Mouse (Mus musculus) hindbrain, postnatal 0 days (tissue): ENCODE measurements at regions not wholly inside any gene's neighbourhood (a gene's known extent, or its start where the extent isn't known, plus 50 kb on each side); places are given as distances from the start of the nearest gene placed in this dataset.
A peak's percentile ranks its signal among the peaks of the same experiment; 100 is the strongest.

Source experiments
- ATAC-seq: fragments of 200-750 bp; cut with Nextera tagmentation; 2 replicates; pipeline ENCODE4 v1.8.0; 2017; ENCODE audit warnings: mild to moderate bottlenecking, moderate TSS enrichment, moderate library complexity
- DNase-seq: peaks from one replicate; pipeline ENCODE4 v3.0.0-alpha.2; 2015; ENCODE audit warnings: low spot score
- H3K27ac ChIP-seq: fragments of 300-500 bp; sonication (generic); 2 replicates; pipeline ENCODE4 v1.5.1; 2014; ENCODE audit warnings: mild to moderate bottlenecking
- H3K27me3 ChIP-seq: fragments of 300-500 bp; sonication (generic); 2 replicates; pipeline ENCODE4 v1.6.1; 2014; ENCODE audit warnings: low read length, mixed read lengths; ENCODE audit not compliant: insufficient read depth
- H3K36me3 ChIP-seq: fragments of 300-500 bp; sonication (generic); 2 replicates; pipeline ENCODE4 v1.6.1; 2014; ENCODE audit warnings: low read length, mixed read lengths; ENCODE audit not compliant: insufficient read depth
- H3K4me1 ChIP-seq: fragments of 300-500 bp; sonication (generic); 2 replicates; pipeline ENCODE4 v1.6.1; 2014; ENCODE audit warnings: antibody characterized with exemption, low read length, mixed read lengths; ENCODE audit not compliant: insufficient read depth
- H3K4me2 ChIP-seq: fragments of 300-500 bp; sonication (generic); 2 replicates; pipeline ENCODE4 v1.6.1; 2014; ENCODE audit warnings: low read depth, mild to moderate bottlenecking, low read length, moderate library complexity, mixed read lengths
- H3K4me3 ChIP-seq: fragments of 300-500 bp; sonication (generic); 2 replicates; pipeline ENCODE4 v1.5.1; 2014; ENCODE audit warnings: low read length
- H3K9ac ChIP-seq: fragments of 300-500 bp; sonication (generic); replicated peaks from 2 replicates; pipeline ENCODE4 v1.6.1; 2014; ENCODE audit warnings: mild to moderate bottlenecking, low read length, moderate library complexity, mixed read lengths
- H3K9me3 ChIP-seq: fragments of 300-500 bp; sonication (generic); 2 replicates; pipeline ENCODE4 v1.6.1; 2016; ENCODE audit warnings: low read length, mixed read lengths
- CTCF ChIP-seq: IDR thresholded peaks from 2 replicates; pipeline ENCODE4 v1.5.1; 2016; ENCODE audit warnings: antibody characterized with exemption, control low read depth, low read depth
- WGBS: fragments of 180-500 bp; shearing (Covaris S2); extraction: QIAGEN DNeasy Blood & Tissue Kit; methylation state at CpG from one replicate; pipeline ENCODE4 v1.1.7; 2014; 5-methylcytosine and 5-hydroxymethylcytosine counted together

DNA sequence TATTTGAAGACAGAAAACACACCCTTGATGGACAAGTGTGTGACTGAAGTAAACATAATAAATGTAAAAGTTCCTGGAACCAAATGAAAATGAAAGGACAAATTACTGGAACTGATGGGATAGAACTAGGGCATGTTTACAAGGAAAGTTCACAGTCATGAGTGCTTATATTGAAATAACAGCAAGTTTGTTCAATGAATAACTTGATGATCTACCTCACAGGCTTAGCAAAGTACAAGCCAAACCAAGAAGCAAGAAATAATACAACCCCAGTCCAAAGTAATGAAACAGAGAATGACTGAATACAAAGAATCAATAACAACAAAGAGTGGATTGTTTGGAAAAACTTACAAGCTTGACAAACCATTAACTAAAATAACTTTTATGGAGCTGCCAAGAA lies 56.2 kb downstream of the Gm379 start:
- Histone ChIP-seq H3K9ac (no peak overlapping the region), H3K36me3 (no peaks in the 10 kb centered on the region), H3K4me3 (no peak overlapping the region), H3K9me3 (no peaks in the 10 kb centered on the region), H3K4me2 (no peak overlapping the region), H3K4me1 (no peaks in the 10 kb centered on the region), H3K27ac (no peak overlapping the region), H3K27me3 (no peaks in the 10 kb centered on the region)
- DNase-seq (no peak), ATAC-seq (no peak)
- no peak for TF ChIP-seq CTCF

DNA sequence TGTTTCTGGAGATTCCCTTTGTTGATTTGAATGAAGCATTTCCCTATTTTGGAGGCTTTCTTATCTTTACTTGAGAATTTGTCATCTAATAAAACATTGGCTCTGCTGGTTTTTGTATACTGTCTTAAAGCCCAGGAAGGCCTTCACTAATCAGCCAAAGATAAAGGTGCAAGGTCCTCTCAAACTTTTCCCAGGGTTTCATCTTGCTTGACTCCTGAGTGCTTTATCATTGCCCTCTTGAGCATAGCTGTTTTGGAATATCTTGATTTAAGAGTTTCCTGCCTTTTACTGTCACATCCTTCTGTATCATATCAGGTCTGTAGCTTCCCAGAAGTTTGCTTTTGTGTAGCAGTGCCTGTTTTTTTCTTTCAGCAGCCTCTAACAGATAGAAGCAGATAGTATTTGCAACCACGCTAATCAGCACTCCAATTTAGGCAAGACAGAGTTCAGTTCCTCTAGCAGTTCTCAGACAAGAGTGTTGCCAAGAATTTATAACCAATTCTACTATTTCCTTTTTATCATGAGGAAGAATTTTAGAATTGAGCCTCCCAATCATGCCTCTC lies 64.7 kb downstream of the Gm379 start:
- no peak for DNase-seq
- no peaks in the 10 kb centered on the region for H3K27me3 ChIP-seq
- H3K4me3 ChIP-seq: no peak overlapping the region
- H3K4me2 ChIP-seq: no peak overlapping the region
- H3K4me1 ChIP-seq: no peaks in the 10 kb centered on the region
- H3K36me3 ChIP-seq: no peaks in the 10 kb centered on the region
- no peak overlapping the region for H3K27ac ChIP-seq
- WGBS: 79% methylated on average over 1 of the region's 1 CpGs
- H3K9ac ChIP-seq: no peak overlapping the region
- no peak for ATAC-seq
- no peak for TF ChIP-seq CTCF
- no peaks in the 10 kb centered on the region for H3K9me3 ChIP-seq

- Histone ChIP-seq H3K4me1 (no peaks in the 10 kb centered on the region), H3K9me3 (no peaks in the 10 kb centered on the region), H3K4me2 (no peak overlapping the region), H3K9ac (no peak overlapping the region), H3K4me3 (no peak overlapping the region), H3K27ac (no peak overlapping the region), H3K27me3 (no peaks in the 10 kb centered on the region), H3K36me3 (no peaks in the 10 kb centered on the region)
- TF ChIP-seq CTCF: no peak
- WGBS: 76% methylated on average over 3 of the region's 3 CpGs
- DNase-seq (no peak), ATAC-seq (no peak)
Observed at GRCm38 (mm10) chrX:108561977-108562376, 102.7 kb downstream of the Gm379 start.

- no peak for TF ChIP-seq CTCF
- Histone ChIP-seq H3K9me3 (no peaks in the 10 kb centered on the region), H3K9ac (no peak overlapping the region), H3K4me3 (no peak overlapping the region), H3K36me3 (no peaks in the 10 kb centered on the region), H3K4me1 (no peaks in the 10 kb centered on the region), H3K4me2 (no peak overlapping the region), H3K27me3 (no peaks in the 10 kb centered on the region), H3K27ac (no peak overlapping the region)
- ATAC-seq (no peak), DNase-seq (no peak)
- WGBS: 83% methylated on average over 2 of the region's 2 CpGs
Observed at GRCm38 (mm10) chrX:108543149-108543548, 121.5 kb downstream of the Gm379 start.

DNA sequence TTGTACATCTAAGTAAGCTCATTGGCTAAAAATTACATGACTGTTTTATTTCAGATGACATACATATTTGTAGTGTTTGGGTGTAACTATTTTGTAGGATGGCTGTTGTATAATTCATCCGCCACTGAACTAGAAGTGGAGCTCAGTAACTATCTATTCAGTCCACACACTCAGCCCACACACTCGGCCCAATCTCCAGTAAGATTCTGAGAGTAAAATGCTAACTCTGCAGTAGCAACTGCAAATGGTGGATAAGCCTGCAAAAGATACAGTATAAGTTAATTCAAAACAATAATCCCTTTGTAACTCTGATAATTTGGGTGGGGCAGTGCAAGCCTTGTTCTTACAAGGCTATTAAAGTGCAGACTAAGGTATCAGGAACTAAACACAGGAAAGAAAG lies 123.3 kb downstream of the Gm379 start:
- WGBS: 91% methylated on average over 2 of the region's 2 CpGs
- no peak overlapping the region for H3K4me2 ChIP-seq
- TF ChIP-seq CTCF: no peak
- no peak overlapping the region for H3K9ac ChIP-seq
- H3K4me3 ChIP-seq: no peak overlapping the region
- no peak for ATAC-seq
- H3K36me3 ChIP-seq: no peaks in the 10 kb centered on the region
- DNase-seq: no peak
- H3K4me1 ChIP-seq: no peaks in the 10 kb centered on the region
- no peak overlapping the region for H3K27ac ChIP-seq
- no peaks in the 10 kb centered on the region for H3K9me3 ChIP-seq
- H3K27me3 ChIP-seq: no peaks in the 10 kb centered on the region

DNA sequence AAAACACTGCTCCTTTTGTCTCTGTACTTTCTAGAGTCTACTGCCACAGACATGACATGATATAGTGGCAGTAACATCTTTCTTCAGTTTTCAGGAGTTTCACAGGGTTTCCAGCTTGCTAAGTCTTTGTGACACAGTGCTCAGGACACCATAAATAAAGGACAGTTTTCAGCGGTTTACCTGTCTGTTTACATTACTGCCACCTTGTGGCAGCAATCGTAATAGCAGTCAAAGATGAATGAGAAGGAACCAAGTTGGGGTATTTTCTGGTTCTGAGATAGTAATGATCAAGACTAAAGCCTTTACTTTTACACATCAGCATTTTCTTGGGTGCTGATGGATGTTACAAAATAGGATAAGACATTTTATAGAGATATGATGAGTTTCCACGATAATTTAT lies 127.7 kb downstream of the Gm379 start:
- no peak overlapping the region for H3K9ac ChIP-seq
- no peaks in the 10 kb centered on the region for H3K27me3 ChIP-seq

More for the DNA sequence above, 127.7 kb downstream of the Gm379 start:
- ATAC-seq: no peak
- Histone ChIP-seq H3K4me1 (no peaks in the 10 kb centered on the region), H3K9me3 (no peaks in the 10 kb centered on the region), H3K4me3 (no peak overlapping the region), H3K4me2 (no peak overlapping the region), H3K27ac (no peak overlapping the region), H3K36me3 (no peaks in the 10 kb centered on the region)
- TF ChIP-seq CTCF: peak; percentile 72
- peak; percentile 66 for DNase-seq
- WGBS: 8% methylated on average over 3 of the region's 3 CpGs
